Mouse (Mus musculus) stomach, embryonic 16.5 days (tissue): ENCODE measurements at regions not wholly inside any gene's neighbourhood (a gene's known extent, or its start where the extent isn't known, plus 50 kb on each side); places are given as distances from the start of the nearest gene placed in this dataset.
"Not testable (repeated sequence)": the region's sequence is repeated elsewhere in the genome, so short reads cannot be mapped to it uniquely, and the experiment has no call there.

Experiments
- ATAC-seq: fragments of 200-750 bp; cut with Nextera tagmentation; 2 replicates; pipeline ENCODE4 v1.8.0; 2017; ENCODE audit warnings: moderate number of reproducible peaks, moderate TSS enrichment; ENCODE audit not compliant: insufficient read depth, low FRiP score
- H3K27ac ChIP-seq: fragments of 300-500 bp; sonication (generic); 2 replicates; pipeline ENCODE4 v1.5.1; 2014; ENCODE audit warnings: low read length
- H3K27me3 ChIP-seq: fragments of 300-500 bp; sonication (generic); 2 replicates; pipeline ENCODE4 v1.6.1; 2014; ENCODE audit warnings: low read length, control low read depth, mixed read lengths; ENCODE audit not compliant: control insufficient read depth, insufficient read depth
- H3K36me3 ChIP-seq: fragments of 300-500 bp; sonication (generic); 2 replicates; pipeline ENCODE4 v1.6.1; 2014; ENCODE audit warnings: low read length; ENCODE audit not compliant: control insufficient read depth, insufficient read depth
- H3K4me1 ChIP-seq: fragments of 300-500 bp; sonication (generic); 2 replicates; pipeline ENCODE4 v1.6.1; 2014; ENCODE audit warnings: low read length, control low read depth, mixed read lengths; ENCODE audit not compliant: control insufficient read depth, insufficient read depth
- H3K4me2 ChIP-seq: fragments of 300-500 bp; sonication (generic); 2 replicates; pipeline ENCODE4 v1.6.1; 2014; ENCODE audit warnings: low read depth, low read length, mixed read lengths
- H3K4me3 ChIP-seq: fragments of 300-500 bp; sonication (generic); replicated peaks from 2 replicates; pipeline ENCODE4 v1.5.1; 2014; ENCODE audit warnings: mild to moderate bottlenecking, low read length
- H3K9ac ChIP-seq: fragments of 300-500 bp; sonication (generic); 2 replicates; pipeline ENCODE4 v1.6.1; 2014; ENCODE audit warnings: low read length
- H3K9me3 ChIP-seq: fragments of 300-500 bp; sonication (generic); replicated peaks from 2 replicates; pipeline ENCODE4 v1.6.1; 2016; ENCODE audit warnings: low read length, control low read depth; ENCODE audit not compliant: control insufficient read depth
- WGBS: fragments of 180-500 bp; shearing (Covaris S2); extraction: QIAGEN DNeasy Blood & Tissue Kit; methylation state at CpG from one replicate; pipeline ENCODE4 v1.1.7; 2014; 5-methylcytosine and 5-hydroxymethylcytosine counted together

DNA sequence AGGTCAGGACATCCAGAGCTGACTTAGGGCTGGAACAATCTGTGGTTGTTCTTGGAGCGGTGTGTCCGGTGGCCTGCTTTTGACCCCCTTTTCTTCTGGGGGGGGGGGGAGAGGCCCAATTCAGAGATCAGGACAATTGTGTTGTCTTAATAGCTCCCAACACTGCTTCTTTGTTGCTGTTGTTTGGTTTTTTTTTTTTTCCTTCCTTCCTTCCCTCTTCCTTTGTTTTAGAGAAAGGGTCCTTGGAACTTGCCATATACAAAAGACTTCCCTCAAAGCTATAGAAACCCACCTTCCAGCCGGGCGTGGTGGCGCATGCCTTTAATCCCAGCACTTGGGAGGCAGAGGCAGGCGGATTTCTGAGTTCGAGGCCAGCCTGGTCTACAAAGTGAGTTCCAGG, 49.8 kb upstream of the Jarid2 start:
- 94% methylated on average over 5 of the region's 7 CpGs for WGBS
- not testable (repeated sequence) for ATAC-seq, H3K4me3 ChIP-seq, H3K4me2 ChIP-seq, H3K9me3 ChIP-seq, H3K27ac ChIP-seq, H3K4me1 ChIP-seq, H3K27me3 ChIP-seq, H3K36me3 ChIP-seq, H3K9ac ChIP-seq
